Mouse (Mus musculus): ENCODE results near the gene Cenpm.
"Not testable (repeated sequence)": the region's sequence is repeated elsewhere in the genome, so short reads cannot be mapped to it uniquely, and the experiment has no call there.

Gene Cenpm

GRCm38 (mm10) chr15:82244115-82244804, at the start of gene Cenpm:
Gene Cenpm, minus strand, starts transcription at chr15:82244748.
- peak; percentile 78 to 92 for DNase-seq

GRCm38 (mm10) chr15:82294059-82294458, 49.5 kb upstream of the Cenpm start:
- DNase-seq: no peak

- no peak for DNase-seq
Measured at GRCm38 (mm10) chr15:82293271-82293711, 48.7 kb upstream of the Cenpm start.

- DNase-seq: no peak
Measured at GRCm38 (mm10) chr15:82292851-82293250, 48.3 kb upstream of the Cenpm start.

GRCm38 (mm10) chr15:82290252-82290651, 45.7 kb upstream of the Cenpm start:
- DNase-seq: no peak

GRCm38 (mm10) chr15:82286157-82286556, 41.6 kb upstream of the Cenpm start:
- DNase-seq: no peak

GRCm38 (mm10) chr15:82280638-82281037, 36.1 kb upstream of the Cenpm start:
- no peak for DNase-seq

- no peak for DNase-seq
Measured at GRCm38 (mm10) chr15:82277591-82277990, 33.0 kb upstream of the Cenpm start.

- DNase-seq: no peak
Measured at GRCm38 (mm10) chr15:82274927-82275901, 30.7 kb upstream of the Cenpm start.

GRCm38 (mm10) chr15:82274593-82274926, 30.0 kb upstream of the Cenpm start, which contains the start of gene Sept3:
Gene Sept3, plus strand, starts transcription at chr15:82274893.
- DNase-seq: no peak

GRCm38 (mm10) chr15:82272295-82272694, 27.7 kb upstream of the Cenpm start:
- no peak for DNase-seq

GRCm38 (mm10) chr15:82271201-82271600, 26.7 kb upstream of the Cenpm start:
- DNase-seq: peak; percentile 23 to 61

- no peak for DNase-seq
Measured at GRCm38 (mm10) chr15:82268783-82269182, 24.2 kb upstream of the Cenpm start.

GRCm38 (mm10) chr15:82268185-82268584, 23.6 kb upstream of the Cenpm start:
- no peak for DNase-seq

GRCm38 (mm10) chr15:82266356-82266755, 21.8 kb upstream of the Cenpm start:
- peak in 1 of 2 experiments; percentile 69 for DNase-seq

- peak; percentile 39 to 80 for DNase-seq
Measured at GRCm38 (mm10) chr15:82259510-82259909, 15.0 kb upstream of the Cenpm start.

- no peak for DNase-seq
Measured at GRCm38 (mm10) chr15:82255944-82256383, 11.4 kb upstream of the Cenpm start.

- DNase-seq: no peak
Measured at GRCm38 (mm10) chr15:82255248-82255647, 10.7 kb upstream of the Cenpm start.

- no peak for DNase-seq
Measured at GRCm38 (mm10) chr15:82252097-82252496, 7.5 kb upstream of the Cenpm start, which contains the start of gene 1500009C09Rik. Gene 1500009C09Rik, plus strand, starts transcription at chr15:82252397.

GRCm38 (mm10) chr15:82251579-82251978, 7.0 kb upstream of the Cenpm start:
- DNase-seq: no peak

GRCm38 (mm10) chr15:82247131-82247776, 2.7 kb upstream of the Cenpm start:
- no peak for DNase-seq

- DNase-seq: not testable (repeated sequence)
Measured at GRCm38 (mm10) chr15:82244805-82245161, 235 bp upstream of the Cenpm start.

GRCm38 (mm10) chr15:82243742-82244114, 820 bp downstream of the Cenpm start:
- DNase-seq: no peak
